20 mouse cellular contexts compared by ENCODE assay signal in the genomic region with DNA sequence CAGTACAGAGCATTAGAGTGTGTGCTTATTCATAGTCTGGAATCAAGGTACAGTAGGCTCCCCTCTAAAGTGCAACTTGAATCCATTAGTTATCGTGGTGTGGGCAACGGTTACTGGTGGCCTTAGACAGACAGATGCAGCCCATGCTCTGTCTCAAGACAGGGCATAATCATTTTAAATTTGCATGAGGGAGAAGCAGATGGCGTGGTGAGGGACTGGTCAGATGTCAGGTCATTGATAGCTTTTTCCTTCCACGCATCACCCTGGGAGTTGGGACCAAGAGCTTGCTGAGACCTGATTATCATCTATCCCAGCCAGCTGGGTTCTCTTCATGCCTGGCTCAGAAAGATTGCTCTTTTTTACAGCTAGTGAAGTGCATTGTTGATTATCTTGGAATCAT. TPM values are rescaled to one million over a fixed set of nuclear protein-coding genes. Genes with fewer than 3 reads are reported as not detected.
DNase-seq lines count a peak whose midpoint lies in the region; ATAC-seq lines count a peak whose summit lies in the region.
"Had no signal": no experiment of that assay in that cellular context is flagged by ENCODE, and none has a peak within 500 bp of the region (broad histone marks: within the 10 kb centered on the region; RNA-seq: fewer than 3 reads in every experiment).

No protein-coding gene starts in this region.

- no peak for DNase-seq in heart, embryonic 10.5 days (ENCODE audit: low spot score)
- no peak for DNase-seq in heart, postnatal 36 days
- DNase-seq in hindbrain, embryonic 11.5 days (ENCODE audit: low spot score), result peak; percentile 56
- DNase-seq in left cerebral cortex, postnatal 10 days (ENCODE audit: extremely low spot score in 1 of 2, low spot score in 2 of 2), result no peak
- DNase-seq in right cerebral cortex, adult 18-20 months, result no peak
- DNase-seq: adrenal gland, adult 2 months; gastrocnemius, postnatal 10 days; kidney, adult 8-10 months; layer of hippocampus, postnatal 36 days; thymus, adult 2 months had no signal

- ATAC-seq in hindbrain, embryonic 11.5 days (ENCODE audit: low FRiP score), result peak; percentile 68
- no peak for ATAC-seq in hindbrain, embryonic 16.5 days
- ATAC-seq in hindbrain, embryonic 13.5 days (ENCODE audit: low FRiP score), result no peak
- ATAC-seq in midbrain, embryonic 15.5 days (replicated peaks), result no peak
- ATAC-seq: forebrain, embryonic 16.5 days; liver, embryonic 12.5 days had no signal

- no peaks in the 10 kb centered on the region for H3K9me3 ChIP-seq in heart, embryonic 10.5 days
- H3K9me3 ChIP-seq in hindbrain, embryonic 11.5 days (ENCODE audit: control insufficient read depth, low read length), result no peaks in the 10 kb centered on the region
- H3K9me3 ChIP-seq in hindbrain, embryonic 16.5 days (ENCODE audit: control insufficient read depth, low read length), result no peaks in the 10 kb centered on the region
- no peaks in the 10 kb centered on the region for H3K9me3 ChIP-seq in hindbrain, embryonic 13.5 days
- H3K9me3 ChIP-seq in midbrain, embryonic 15.5 days, result no peaks in the 10 kb centered on the region
- H3K9me3 ChIP-seq: G1E; limb, embryonic 10.5 days; liver, embryonic 12.5 days; lung, embryonic 15.5 days; neural tube, embryonic 12.5 days had no signal

- WGBS in heart, embryonic 10.5 days, result 54% methylated on average over 4 of the region's 4 CpGs
- WGBS in hindbrain, embryonic 11.5 days, result 52% methylated on average over 4 of the region's 4 CpGs
- 25% methylated on average over 4 of the region's 4 CpGs for WGBS in hindbrain, embryonic 16.5 days
- WGBS in hindbrain, embryonic 13.5 days, result 23% methylated on average over 4 of the region's 4 CpGs
- 24% methylated on average over 4 of the region's 4 CpGs for WGBS in midbrain, embryonic 15.5 days

- H3K4me1 ChIP-seq in heart, embryonic 10.5 days, result peaks cover 97% of the 10 kb centered on the region
- peaks cover 34% of the 10 kb centered on the region for H3K4me1 ChIP-seq in hindbrain, embryonic 11.5 days (replicated peaks; ENCODE audit: control insufficient read depth, insufficient read depth, low read length)
- peaks cover 61% of the 10 kb centered on the region for H3K4me1 ChIP-seq in hindbrain, embryonic 16.5 days (ENCODE audit: control insufficient read depth, insufficient read depth, low read depth, low read length)
- H3K4me1 ChIP-seq in hindbrain, embryonic 13.5 days (replicated peaks), result peaks cover 98% of the 10 kb centered on the region
- H3K4me1 ChIP-seq in midbrain, embryonic 15.5 days, result peaks cover 81% of the 10 kb centered on the region

- H3K27ac ChIP-seq in heart, embryonic 10.5 days, result peak overlapping the region; percentile 91
- H3K27ac ChIP-seq in hindbrain, embryonic 11.5 days (ENCODE audit: low read depth, low read length), result peak overlapping the region; percentile 90
- no peak overlapping the region for H3K27ac ChIP-seq in hindbrain, embryonic 16.5 days (ENCODE audit: low read depth, low read length)
- H3K27ac ChIP-seq in hindbrain, embryonic 13.5 days, result peak overlapping the region; percentile 93
- peak overlapping the region; percentile 76; the same call in 1 of the 2 replicates for H3K27ac ChIP-seq in midbrain, embryonic 15.5 days

- no peak overlapping the region for H3K9ac ChIP-seq in hindbrain, embryonic 11.5 days (ENCODE audit: low read depth, low read length)
- H3K9ac ChIP-seq in hindbrain, embryonic 16.5 days (ENCODE audit: low read depth, low read length), result no peak overlapping the region
- no peak overlapping the region for H3K9ac ChIP-seq in hindbrain, embryonic 13.5 days
- no peak overlapping the region for H3K9ac ChIP-seq in midbrain, embryonic 15.5 days
- H3K9ac ChIP-seq: liver, embryonic 12.5 days; lung, embryonic 15.5 days; neural tube, embryonic 12.5 days had no signal

- H3K36me3 ChIP-seq in heart, embryonic 10.5 days, result no peaks in the 10 kb centered on the region
- H3K36me3 ChIP-seq in hindbrain, embryonic 11.5 days (ENCODE audit: control insufficient read depth, insufficient read depth, low read length), result no peaks in the 10 kb centered on the region
- H3K36me3 ChIP-seq in hindbrain, embryonic 16.5 days (ENCODE audit: control insufficient read depth, insufficient read depth, low read length), result no peaks in the 10 kb centered on the region
- no peaks in the 10 kb centered on the region for H3K36me3 ChIP-seq in hindbrain, embryonic 13.5 days
- no peaks in the 10 kb centered on the region for H3K36me3 ChIP-seq in midbrain, embryonic 15.5 days (replicated peaks)
- H3K36me3 ChIP-seq: G1E; limb, embryonic 10.5 days; liver, embryonic 12.5 days; lung, embryonic 15.5 days; neural tube, embryonic 12.5 days had no signal

- intact Hi-C loops in heart, postnatal 36 days (cut with DNase I), result no loop called here
- intact Hi-C loops in left cerebral cortex, postnatal 10 days (cut with DNase I), result no loop called here

- no peak overlapping the region for H3K4me3 ChIP-seq in heart, embryonic 10.5 days
- H3K4me3 ChIP-seq in hindbrain, embryonic 11.5 days (ENCODE audit: low read depth, low read length), result no peak overlapping the region
- H3K4me3 ChIP-seq in hindbrain, embryonic 16.5 days (ENCODE audit: low read length), result no peak overlapping the region
- no peak overlapping the region for H3K4me3 ChIP-seq in hindbrain, embryonic 13.5 days
- no peak overlapping the region for H3K4me3 ChIP-seq in midbrain, embryonic 15.5 days
- H3K4me3 ChIP-seq: erythroblast, embryonic 14.5 days; limb, embryonic 10.5 days; liver, embryonic 12.5 days; lung, embryonic 15.5 days; neural tube, embryonic 12.5 days had no signal

- H3K4me2 ChIP-seq in hindbrain, embryonic 11.5 days (replicated peaks; ENCODE audit: low read depth, low read length), result no peak overlapping the region
- H3K4me2 ChIP-seq in hindbrain, embryonic 16.5 days (ENCODE audit: low read length), result no peak overlapping the region
- H3K4me2 ChIP-seq in hindbrain, embryonic 13.5 days, result no peak overlapping the region
- no peak overlapping the region for H3K4me2 ChIP-seq in midbrain, embryonic 15.5 days
- H3K4me2 ChIP-seq: liver, embryonic 12.5 days; lung, embryonic 15.5 days; neural tube, embryonic 12.5 days had no signal

- no peaks in the 10 kb centered on the region for H3K27me3 ChIP-seq in heart, embryonic 10.5 days (ENCODE audit: insufficient read depth, poor library complexity, severe bottlenecking)
- no peaks in the 10 kb centered on the region for H3K27me3 ChIP-seq in hindbrain, embryonic 11.5 days (ENCODE audit: control insufficient read depth, insufficient read depth, low read length)
- no peaks in the 10 kb centered on the region for H3K27me3 ChIP-seq in hindbrain, embryonic 16.5 days (replicated peaks; ENCODE audit: control insufficient read depth, insufficient read depth, low read length)
- H3K27me3 ChIP-seq in hindbrain, embryonic 13.5 days, result no peaks in the 10 kb centered on the region
- no peaks in the 10 kb centered on the region for H3K27me3 ChIP-seq in midbrain, embryonic 15.5 days (replicated peaks)
- H3K27me3 ChIP-seq: liver, embryonic 12.5 days; lung, embryonic 15.5 days; neural tube, embryonic 12.5 days had no signal

RNA-seq across cellular contexts. Expression of a gene that starts 27.0 kb away (rescaled TPM):
- polyA plus RNA-seq in heart, embryonic 10.5 days (2016; fragmentation: Nextera tagmentation; extraction: Ambion mirVana), result 21.7 and 27.0 TPM in 2 replicates
- total RNA-seq in heart, postnatal 36 days (2021), result 10 to 100 TPM; 20.8 to 20.9 TPM
- 55.7 and 58.2 TPM in 2 replicates for polyA plus RNA-seq in hindbrain, embryonic 11.5 days (2014; fragmentation: Nextera tagmentation; extraction: Ambion mirVana)
- polyA plus RNA-seq in hindbrain, embryonic 16.5 days (2015; fragmentation: Nextera tagmentation; extraction: Ambion mirVana), result 54.8 and 69.4 TPM in 2 replicates
- 82.8 and 86.5 TPM in 2 replicates for polyA plus RNA-seq in hindbrain, embryonic 13.5 days (2015; fragmentation: Nextera tagmentation; extraction: Ambion mirVana)
- 71.1 and 76.9 TPM in 2 replicates for polyA plus RNA-seq in midbrain, embryonic 15.5 days (2015; fragmentation: Nextera tagmentation; extraction: Ambion mirVana)
- total RNA-seq in left cerebral cortex, postnatal 10 days (2021), result 100 to 1,000 TPM; 110 to 127 TPM
- polyA plus RNA-seq: G1E had no signal
